Mouse (Mus musculus): ENCODE results near the gene Zbtb3. TPM values are rescaled to one million over a fixed set of nuclear protein-coding genes. Genes with fewer than 3 reads are reported as not detected.
"Not testable (repeated sequence)": the region's sequence is repeated elsewhere in the genome, so short reads cannot be mapped to it uniquely, and the experiment has no call there.

Gene Zbtb3
- polyA plus RNA-seq, 1 experiment from 2014 or later = 2.3 TPM

DNA sequence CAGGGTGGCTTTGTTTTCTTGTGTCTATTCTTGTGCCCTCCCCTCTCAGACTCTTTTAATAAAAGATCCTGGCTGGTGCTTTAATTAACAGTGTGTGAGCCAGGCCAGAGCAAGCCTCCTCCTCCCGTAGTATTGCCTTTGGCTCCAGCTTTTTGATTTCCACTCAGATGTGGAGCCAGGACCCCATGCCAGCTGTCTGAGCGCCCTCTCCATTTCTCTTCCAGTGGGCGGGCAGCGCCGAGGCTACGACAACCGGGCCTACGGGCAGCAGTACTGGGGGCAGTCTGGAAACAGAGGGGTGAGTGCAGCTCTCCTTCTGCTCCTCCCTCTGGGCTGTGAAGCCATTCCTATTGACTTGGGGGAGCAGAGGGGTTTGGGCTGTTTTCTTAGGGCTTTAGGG, 28.3 kb downstream of the Zbtb3 start:
- Histone ChIP-seq H3K9ac (ENCODE audit: low read length) (no peak overlapping the region), H3K4me2 (replicated peaks; ENCODE audit: low read depth) (no peak overlapping the region), H3K27me3 (ENCODE audit: control insufficient read depth, insufficient read depth, low read length) (no peaks in the 10 kb centered on the region), H3K4me3 (ENCODE audit: low read depth, low read length) (no peak overlapping the region), H3K4me1 (replicated peaks; ENCODE audit: control insufficient read depth, insufficient read depth) (no peaks in the 10 kb centered on the region), H3K27ac (replicated peaks) (no peak overlapping the region), H3K9me3 (ENCODE audit: control insufficient read depth, low read length) (no peaks in the 10 kb centered on the region), H3K36me3 (ENCODE audit: control insufficient read depth, insufficient read depth, low read length) (peaks cover 40% of the 10 kb centered on the region)
- DNase-seq (ENCODE audit: low spot score) (no peak), ATAC-seq (ENCODE audit: low FRiP score, low TSS enrichment) (no peak)
- TF ChIP-seq CTCF (IDR thresholded peaks at IDR 0.05; ENCODE audit: low read depth) (no peak), EP300 (optimal IDR thresholded peaks at IDR 0.05) (no peak)
- WGBS = 88% methylated on average over 8 of the region's 8 CpGs

DNA sequence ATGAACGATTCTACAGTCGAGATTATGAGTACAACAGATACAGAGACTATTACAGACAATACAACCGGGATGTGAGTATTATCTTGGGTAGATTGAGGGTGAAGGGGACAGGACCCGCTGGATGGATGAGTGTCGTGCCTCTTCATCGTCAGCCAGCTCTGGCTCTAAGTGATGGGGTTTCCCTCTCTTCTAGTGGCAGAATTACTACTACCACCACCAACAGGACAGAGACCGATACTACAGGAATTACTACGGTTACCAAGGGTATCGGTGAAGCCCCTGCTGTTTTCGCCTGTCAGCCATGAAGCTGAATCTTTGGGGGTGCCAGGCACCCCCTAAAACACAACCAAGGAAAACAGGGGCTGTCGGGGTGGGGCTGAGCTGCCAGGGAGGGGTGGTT, 28.9 kb downstream of the Zbtb3 start:
- no peak for TF ChIP-seq EP300 (optimal IDR thresholded peaks at IDR 0.05)
- peak; percentile 19; the same call in 1 of the 2 replicates for TF ChIP-seq CTCF (IDR thresholded peaks at IDR 0.05; ENCODE audit: low read depth)
- WGBS = 81% methylated on average over 11 of the region's 11 CpGs
- no peak for ATAC-seq (ENCODE audit: low FRiP score, low TSS enrichment)
- Histone ChIP-seq H3K36me3 (ENCODE audit: control insufficient read depth, insufficient read depth, low read length) (peaks cover 37% of the 10 kb centered on the region), H3K4me3 (ENCODE audit: low read depth, low read length) (no peak overlapping the region), H3K4me1 (replicated peaks; ENCODE audit: control insufficient read depth, insufficient read depth) (no peaks in the 10 kb centered on the region), H3K9ac (ENCODE audit: low read length) (no peak overlapping the region), H3K27ac (replicated peaks) (no peak overlapping the region), H3K9me3 (ENCODE audit: control insufficient read depth, low read length) (no peaks in the 10 kb centered on the region), H3K27me3 (ENCODE audit: control insufficient read depth, insufficient read depth, low read length) (no peaks in the 10 kb centered on the region), H3K4me2 (replicated peaks; ENCODE audit: low read depth) (no peak overlapping the region)
- DNase-seq (ENCODE audit: low spot score) = no peak

DNA sequence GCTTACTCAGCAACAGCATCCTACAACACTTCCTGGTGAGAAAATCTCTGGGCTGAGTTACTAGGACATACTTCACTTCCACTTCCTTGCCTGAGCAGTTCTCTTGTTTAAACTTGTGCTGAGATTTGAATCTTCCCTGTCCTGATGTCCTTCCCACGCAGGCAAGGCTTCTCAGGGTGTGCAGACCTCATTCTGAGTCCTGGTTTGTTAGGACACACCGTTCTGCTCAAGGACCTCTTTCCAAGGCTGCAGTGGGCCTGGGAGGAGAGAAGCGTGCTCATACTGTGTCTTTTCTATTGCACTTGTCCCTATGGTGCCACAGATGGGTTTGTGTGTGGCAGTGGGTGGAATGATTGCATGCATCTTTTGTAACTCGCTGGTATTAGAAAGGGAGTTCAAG, 30.6 kb downstream of the Zbtb3 start:
- no peaks in the 10 kb centered on the region for H3K27me3 ChIP-seq (ENCODE audit: control insufficient read depth, insufficient read depth, low read length)
- H3K4me3 ChIP-seq (ENCODE audit: low read depth, low read length) = no peak overlapping the region
- H3K4me1 ChIP-seq (replicated peaks; ENCODE audit: control insufficient read depth, insufficient read depth) = no peaks in the 10 kb centered on the region
- H3K27ac ChIP-seq (replicated peaks) = peak overlapping the region; percentile 30; the same call in 1 of the 2 replicates
- no peaks in the 10 kb centered on the region for H3K9me3 ChIP-seq (ENCODE audit: control insufficient read depth, low read length)
- WGBS = 74% methylated on average over 4 of the region's 4 CpGs
- peaks cover 27% of the 10 kb centered on the region for H3K36me3 ChIP-seq (ENCODE audit: control insufficient read depth, insufficient read depth, low read length)
- no peak for DNase-seq (ENCODE audit: low spot score)
- TF ChIP-seq EP300 (optimal IDR thresholded peaks at IDR 0.05) = no peak
- TF ChIP-seq CTCF (IDR thresholded peaks at IDR 0.05; ENCODE audit: low read depth) = no peak
- H3K9ac ChIP-seq (ENCODE audit: low read length) = no peak overlapping the region
- H3K4me2 ChIP-seq (replicated peaks; ENCODE audit: low read depth) = no peak overlapping the region
- no peak for ATAC-seq (ENCODE audit: low FRiP score, low TSS enrichment)

DNA sequence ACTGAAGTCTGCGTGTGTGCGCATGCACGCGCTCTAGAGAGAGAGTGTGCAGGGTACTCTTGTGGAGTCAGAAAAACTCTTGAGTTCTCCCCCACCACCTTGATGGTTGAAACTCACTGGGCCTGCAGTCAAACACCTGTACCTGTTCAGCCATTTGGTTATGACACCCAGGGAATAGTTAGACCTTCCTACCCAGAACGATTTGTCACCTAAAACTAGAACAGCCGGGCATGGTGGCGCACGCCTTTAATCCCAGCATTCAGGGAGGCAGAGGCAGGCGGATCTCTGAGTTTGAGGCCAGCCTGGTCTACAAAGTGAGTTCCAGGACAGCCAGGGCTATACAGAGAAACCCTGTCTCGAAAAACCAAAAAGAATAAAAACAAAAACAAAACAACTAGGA, 34.0 kb downstream of the Zbtb3 start:
- not testable (repeated sequence) for H3K4me1 ChIP-seq (replicated peaks; ENCODE audit: control insufficient read depth, insufficient read depth); H3K4me3 ChIP-seq (ENCODE audit: low read depth, low read length); ATAC-seq (ENCODE audit: low FRiP score, low TSS enrichment); H3K27me3 ChIP-seq (ENCODE audit: control insufficient read depth, insufficient read depth, low read length); H3K9me3 ChIP-seq (ENCODE audit: control insufficient read depth, low read length); DNase-seq (ENCODE audit: low spot score); H3K9ac ChIP-seq (ENCODE audit: low read length); H3K4me2 ChIP-seq (replicated peaks; ENCODE audit: low read depth); H3K27ac ChIP-seq (replicated peaks); H3K36me3 ChIP-seq (ENCODE audit: control insufficient read depth, insufficient read depth, low read length)
- WGBS = 95% methylated on average over 10 of the region's 10 CpGs

- Histone ChIP-seq H3K27ac (replicated peaks) (peak within 1 kb of the TSS; percentile 96), H3K4me3 (ENCODE audit: low read depth, low read length) (peak within 1 kb of the TSS; percentile 61), H3K27me3 (ENCODE audit: control insufficient read depth, insufficient read depth, low read length) (no peaks in the 10 kb centered on the region), H3K4me1 (replicated peaks; ENCODE audit: control insufficient read depth, insufficient read depth) (no peaks in the 10 kb centered on the region), H3K36me3 (ENCODE audit: control insufficient read depth, insufficient read depth, low read length) (0 out of 2 replicates have a peak, but pooled peaks cover 4% of the 10 kb centered on the region), H3K4me2 (replicated peaks; ENCODE audit: low read depth) (peak within 1 kb of the TSS; percentile 81), H3K9ac (ENCODE audit: low read length) (peak within 1 kb of the TSS; percentile 88), H3K9me3 (ENCODE audit: control insufficient read depth, low read length) (no peaks in the 10 kb centered on the region)
- ATAC-seq (ENCODE audit: low FRiP score, low TSS enrichment) = peak; percentile 82
- under 1% methylated on average over 38 of the region's 38 CpGs for WGBS
- peak; percentile 88 for DNase-seq (ENCODE audit: low spot score)
- peak; percentile 69 for TF ChIP-seq CTCF (IDR thresholded peaks at IDR 0.05; ENCODE audit: low read depth)
- no peak for TF ChIP-seq EP300 (optimal IDR thresholded peaks at IDR 0.05)
Observed at GRCm38 (mm10) chr19:8837251-8837791, 35.0 kb downstream of the Zbtb3 start, which contains the start of gene Bscl2. TSS of gene Bscl2 (plus strand) at chr19:8837467.

DNA sequence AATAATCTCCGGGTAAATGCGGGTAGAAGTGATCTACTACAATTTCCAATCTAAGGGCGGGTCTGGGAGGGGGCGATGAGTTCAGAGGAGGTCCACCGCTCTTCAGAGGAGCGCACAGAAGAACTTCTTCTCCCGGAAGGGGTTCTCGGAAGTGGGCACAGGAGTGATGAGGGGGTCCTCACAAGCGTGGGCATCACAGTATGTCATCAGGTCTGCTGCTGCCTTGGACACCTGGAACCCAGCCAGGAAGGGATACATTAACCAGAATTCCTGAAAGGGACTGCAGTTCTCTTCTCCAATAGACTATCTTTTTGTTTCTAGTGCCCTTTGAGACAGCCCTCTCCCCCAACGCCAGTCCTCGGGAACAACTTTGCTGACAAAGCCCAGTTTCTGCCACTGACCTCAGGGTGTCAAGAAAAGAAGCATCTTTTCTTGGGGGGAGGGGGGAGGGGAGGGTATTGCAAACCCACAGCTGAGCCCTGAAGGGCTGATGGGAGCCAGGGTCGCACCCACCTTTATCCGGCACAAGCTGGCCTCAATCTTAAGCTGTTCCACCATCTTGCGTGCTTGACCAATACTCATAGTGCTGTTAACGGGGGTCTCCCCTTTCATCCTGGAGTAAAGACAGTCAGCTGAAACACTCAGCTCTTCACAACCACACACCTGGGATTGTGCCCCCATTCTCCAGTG, 35.8 kb downstream of the Zbtb3 start:
- H3K4me2 ChIP-seq (replicated peaks; ENCODE audit: low read depth) = peak overlapping the region; percentile 81
- peak overlapping the region; percentile 96 for H3K27ac ChIP-seq (replicated peaks)
- peaks cover 5% of the 10 kb centered on the region; the same call in 1 of the 2 replicates for H3K36me3 ChIP-seq (ENCODE audit: control insufficient read depth, insufficient read depth, low read length)
- no peaks in the 10 kb centered on the region for H3K4me1 ChIP-seq (replicated peaks; ENCODE audit: control insufficient read depth, insufficient read depth)
- TF ChIP-seq CTCF (IDR thresholded peaks at IDR 0.05; ENCODE audit: low read depth) = no peak
- H3K4me3 ChIP-seq (ENCODE audit: low read depth, low read length) = peak overlapping the region; percentile 61
- no peaks in the 10 kb centered on the region for H3K27me3 ChIP-seq (ENCODE audit: control insufficient read depth, insufficient read depth, low read length)
- DNase-seq (ENCODE audit: low spot score) (no peak), ATAC-seq (ENCODE audit: low FRiP score, low TSS enrichment) (peak; percentile 2; the same call in 1 of the 2 replicates)
- H3K9ac ChIP-seq (ENCODE audit: low read length) = peak overlapping the region; percentile 88
- H3K9me3 ChIP-seq (ENCODE audit: control insufficient read depth, low read length) = no peaks in the 10 kb centered on the region
- 22% methylated on average over 15 of the region's 15 CpGs for WGBS

All from stomach, postnatal 0 days (tissue).